Mouse (Mus musculus): ENCODE results near the gene Pnn.

DNA sequence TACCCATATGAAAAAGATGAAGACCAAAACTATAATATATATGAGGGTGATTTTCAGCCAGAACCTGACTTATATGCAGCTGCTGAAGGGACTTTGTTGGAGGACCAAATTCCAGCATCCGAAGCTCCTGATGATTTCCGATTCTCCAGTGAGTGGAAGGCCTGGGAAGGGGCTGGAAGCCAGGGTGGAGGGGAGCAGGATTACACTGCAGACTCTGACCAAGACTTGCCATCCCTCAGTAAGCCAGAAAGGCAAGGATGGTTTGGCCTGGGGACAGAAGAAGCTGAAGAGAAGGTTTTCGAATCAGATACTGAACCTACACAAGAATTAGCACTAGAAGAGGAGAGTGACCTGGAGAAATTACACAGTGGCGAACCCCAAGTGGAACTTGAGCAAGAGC is 41.2 kb downstream of the Pnn start:
- TF ChIP-seq CTCF (IDR thresholded peaks at IDR 0.05; ENCODE audit: extremely low read depth, insufficient read length, insufficient replicate concordance, low read depth, low read length), result no peak
- no peak for TF ChIP-seq POLR2A (IDR thresholded peaks at IDR 0.05; ENCODE audit: low read depth, low read length)
